Mouse (Mus musculus): ENCODE data around the gene Zbtb8a.

- no peak for TF ChIP-seq GATA1 (IDR thresholded peaks at IDR 0.05; ENCODE audit: borderline replicate concordance, low read length)
- TF ChIP-seq FLI1 (IDR thresholded peaks at IDR 0.05; ENCODE audit: low read length), result no peak
These were observed 73.6 kb downstream of the Zbtb8a start for GRCm38 (mm10) chr4:129304306-129304705.
